Mouse (Mus musculus) erythroblast, embryonic 14.5 days (primary cell): ENCODE measurements around the gene Strc. TPM values are rescaled to one million over a fixed set of nuclear protein-coding genes. Genes with fewer than 3 reads are reported as not detected.

Experiments used
- H3K27me3 ChIP-seq: 2 replicates; pipeline ENCODE4 v1.6.1; 2012; ENCODE audit warnings: inconsistent platforms; ENCODE audit not compliant: control insufficient read depth
- H3K36me3 ChIP-seq: 2 replicates; pipeline ENCODE4 v1.6.1; 2012; ENCODE audit warnings: mild to moderate bottlenecking, inconsistent platforms; ENCODE audit not compliant: control insufficient read depth
- H3K4me1 ChIP-seq: 2 replicates; pipeline ENCODE4 v1.6.1; 2012; ENCODE audit warnings: inconsistent platforms; ENCODE audit not compliant: control insufficient read depth
- H3K4me3 ChIP-seq: replicated peaks from 2 replicates; pipeline ENCODE3; 2012; ENCODE audit warnings: moderate library complexity, mild to moderate bottlenecking, inconsistent platforms
- H3K9me3 ChIP-seq: 2 replicates; pipeline ENCODE4 v1.6.1; 2012; ENCODE audit warnings: low read length, inconsistent platforms, mixed read lengths; ENCODE audit not compliant: control insufficient read depth
- GATA1 ChIP-seq: IDR thresholded peaks from 2 replicates; pipeline ENCODE4 v1.6.1; 2012; ENCODE audit warnings: low read length, inconsistent platforms, mixed read lengths
- TAL1 ChIP-seq: IDR thresholded peaks from 3 replicates; pipeline ENCODE4 v1.6.1; 2012; ENCODE audit warnings: low read length, inconsistent platforms, mixed read lengths
- polyA plus RNA-seq: library from polyadenylated mRNA; stranded (reverse); fragments of >175 nt; gene quantifications from 2 replicates; pipeline ENCODE4 v1.2.3, GENCODE M21; 2012

Strc gene
- polyA plus RNA-seq, 1 experiment, result not detected

GRCm38 (mm10) chr2:121413387-121414042 lies 26.5 kb upstream of the Strc start, which contains the start of the genes Pdia3 and Catsper2:
Pdia3 (plus strand) TSS chr2:121413775.
Catsper2 (minus strand) TSS chr2:121413792.
- no peak for TF ChIP-seq GATA1
- TF ChIP-seq TAL1, result peak; percentile 39; the same call in 2 of the 3 replicates
- Histone ChIP-seq H3K27me3 (no peaks in the 10 kb centered on the region), H3K4me3 (peak within 1 kb of the TSS; percentile 99), H3K9me3 (no peaks in the 10 kb centered on the region), H3K4me1 (peaks cover 36% of the 10 kb centered on the region), H3K36me3 (peaks cover 23% of the 10 kb centered on the region)

GRCm38 (mm10) chr2:121412843-121413386 lies 25.9 kb upstream of the Strc start:
- peak overlapping the region; percentile 99 for H3K4me3 ChIP-seq
- H3K27me3 ChIP-seq, result no peaks in the 10 kb centered on the region
- no peak for TF ChIP-seq GATA1
- no peak for TF ChIP-seq TAL1
- peaks cover 36% of the 10 kb centered on the region for H3K4me1 ChIP-seq
- peaks cover 17% of the 10 kb centered on the region for H3K36me3 ChIP-seq
- no peaks in the 10 kb centered on the region for H3K9me3 ChIP-seq

- TF ChIP-seq TAL1 (no peak), GATA1 (no peak)
- Histone ChIP-seq H3K36me3 (no peaks in the 10 kb centered on the region), H3K4me1 (peaks cover 12% of the 10 kb centered on the region), H3K27me3 (no peaks in the 10 kb centered on the region), H3K9me3 (no peaks in the 10 kb centered on the region), H3K4me3 (no peak overlapping the region)
Measured at GRCm38 (mm10) chr2:121408160-121408559, 21.2 kb upstream of the Strc start.

GRCm38 (mm10) chr2:121403296-121403695 lies 16.3 kb upstream of the Strc start:
- TF ChIP-seq TAL1, result no peak
- H3K9me3 ChIP-seq, result no peaks in the 10 kb centered on the region

GRCm38 (mm10) chr2:121396624-121397023 lies 9.7 kb upstream of the Strc start:
- no peaks in the 10 kb centered on the region for H3K27me3 ChIP-seq
- TF ChIP-seq GATA1 (no peak), TAL1 (no peak)
- no peaks in the 10 kb centered on the region for H3K9me3 ChIP-seq
- no peaks in the 10 kb centered on the region for H3K36me3 ChIP-seq
- H3K4me3 ChIP-seq, result no peak overlapping the region
- H3K4me1 ChIP-seq, result no peaks in the 10 kb centered on the region

More at GRCm38 (mm10) chr2:121403296-121403695, 16.3 kb upstream of the Strc start:
- Histone ChIP-seq H3K27me3 (no peaks in the 10 kb centered on the region), H3K4me3 (no peak overlapping the region), H3K4me1 (no peaks in the 10 kb centered on the region), H3K36me3 (no peaks in the 10 kb centered on the region)

GRCm38 (mm10) chr2:121374766-121375165 lies 12.2 kb downstream of the Strc start:
- H3K4me1 ChIP-seq, result no peaks in the 10 kb centered on the region
- no peaks in the 10 kb centered on the region for H3K36me3 ChIP-seq
- no peaks in the 10 kb centered on the region for H3K27me3 ChIP-seq
- TF ChIP-seq GATA1, result no peak
- TF ChIP-seq TAL1, result no peak
- H3K4me3 ChIP-seq, result no peak overlapping the region
- H3K9me3 ChIP-seq, result no peaks in the 10 kb centered on the region

- Histone ChIP-seq H3K4me3 (no peak overlapping the region), H3K27me3 (no peaks in the 10 kb centered on the region)
- TF ChIP-seq GATA1 (no peak), TAL1 (no peak)
Measured at GRCm38 (mm10) chr2:121372266-121372665, 14.7 kb downstream of the Strc start.

GRCm38 (mm10) chr2:121370921-121371320 lies 16.0 kb downstream of the Strc start:
- Histone ChIP-seq H3K27me3 (no peaks in the 10 kb centered on the region), H3K4me3 (no peak overlapping the region), H3K9me3 (no peaks in the 10 kb centered on the region), H3K36me3 (no peaks in the 10 kb centered on the region), H3K4me1 (no peaks in the 10 kb centered on the region)
- TF ChIP-seq TAL1 (no peak), GATA1 (no peak)

More at GRCm38 (mm10) chr2:121372266-121372665, 14.7 kb downstream of the Strc start:
- no peaks in the 10 kb centered on the region for H3K4me1 ChIP-seq
- H3K36me3 ChIP-seq, result no peaks in the 10 kb centered on the region
- H3K9me3 ChIP-seq, result no peaks in the 10 kb centered on the region

DNA sequence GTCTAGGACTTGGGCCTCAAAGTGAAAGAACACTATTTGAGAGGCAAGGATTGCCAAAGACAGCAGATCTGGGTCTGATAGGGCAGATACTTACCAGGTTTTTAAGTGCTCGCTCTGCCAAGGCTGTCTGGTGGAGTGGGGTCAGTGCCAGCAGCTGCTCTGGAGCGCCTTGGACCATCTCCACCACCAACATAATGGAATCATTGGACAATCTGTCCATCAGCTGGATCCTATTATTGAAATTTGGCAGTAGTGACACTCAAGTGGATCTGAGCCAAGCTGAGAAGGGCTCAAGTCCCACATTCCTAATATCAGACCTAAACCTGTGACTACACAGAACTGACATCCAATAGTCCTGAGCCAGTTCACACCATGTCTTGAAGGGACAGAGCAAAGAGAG lies 18.1 kb downstream of the Strc start:
- H3K9me3 ChIP-seq, result no peaks in the 10 kb centered on the region
- no peaks in the 10 kb centered on the region for H3K4me1 ChIP-seq
- H3K36me3 ChIP-seq, result no peaks in the 10 kb centered on the region
- H3K4me3 ChIP-seq, result no peak overlapping the region
- H3K27me3 ChIP-seq, result peaks cover 5% of the 10 kb centered on the region; the same call in 1 of the 2 replicates
- TF ChIP-seq GATA1 (no peak), TAL1 (no peak)
